Mouse (Mus musculus): ENCODE results near the gene Hyls1.
"Not testable (repeated sequence)": the region's sequence is repeated elsewhere in the genome, so short reads cannot be mapped to it uniquely, and the experiment has no call there.

Hyls1 gene

GRCm38 (mm10) chr9:35569571-35570534, at the start of gene Hyls1, which contains the start of gene Pate2:
Gene Hyls1 (minus strand): TSS chr9:35570398.
Gene Pate2 (plus strand): TSS chr9:35570284.
- DNase-seq = peak; percentile 93 to 95

GRCm38 (mm10) chr9:35616784-35617183, 46.6 kb upstream of the Hyls1 start:
- not testable (repeated sequence) for DNase-seq

GRCm38 (mm10) chr9:35614005-35614404, 43.8 kb upstream of the Hyls1 start:
- DNase-seq = no peak

DNA sequence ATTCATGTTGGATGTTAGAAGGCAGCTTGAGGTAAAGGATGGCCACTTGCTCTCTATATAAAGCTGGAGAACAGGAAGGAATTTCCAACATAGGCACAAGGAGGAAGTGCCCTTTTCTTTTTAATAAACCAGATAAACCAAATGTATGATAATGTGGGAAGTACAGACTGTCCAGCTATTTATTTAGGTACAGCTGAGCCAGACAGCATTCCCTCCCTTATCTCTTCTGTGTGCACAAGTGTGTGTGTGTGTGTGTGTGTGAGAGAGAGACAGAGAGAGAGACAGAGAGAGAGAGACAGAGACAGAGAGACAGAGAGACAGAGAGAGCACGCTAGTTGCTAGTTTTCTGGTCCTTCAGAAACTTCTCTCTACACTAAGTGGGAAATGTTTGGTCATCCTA, 41.6 kb upstream of the Hyls1 start, which contains the start of gene Pate4:
Gene Pate4, minus strand, starts transcription at position 101 of the 400 bp plus-strand sequence.
- no peak for DNase-seq

GRCm38 (mm10) chr9:35607647-35608405, 37.6 kb upstream of the Hyls1 start:
- DNase-seq = no peak

DNA sequence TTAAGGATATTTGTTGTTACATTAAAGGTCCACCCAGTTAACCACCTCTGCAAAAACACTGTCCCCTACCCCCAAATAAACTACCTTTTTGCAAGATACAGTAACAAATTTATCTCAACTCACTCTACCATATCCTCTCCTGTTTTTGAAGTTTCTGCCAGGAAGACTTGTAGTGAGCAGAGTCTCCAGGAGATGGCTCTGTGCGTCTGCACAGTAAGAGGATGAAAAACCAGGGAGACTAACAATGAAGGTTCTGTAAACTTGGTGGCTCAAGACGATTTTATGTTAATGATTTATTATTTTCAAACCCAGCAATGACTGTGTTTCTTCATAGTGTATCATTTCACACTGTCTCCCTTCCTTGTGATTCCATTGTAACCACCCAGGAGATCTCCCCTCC, 22.7 kb upstream of the Hyls1 start:
- DNase-seq = no peak

DNA sequence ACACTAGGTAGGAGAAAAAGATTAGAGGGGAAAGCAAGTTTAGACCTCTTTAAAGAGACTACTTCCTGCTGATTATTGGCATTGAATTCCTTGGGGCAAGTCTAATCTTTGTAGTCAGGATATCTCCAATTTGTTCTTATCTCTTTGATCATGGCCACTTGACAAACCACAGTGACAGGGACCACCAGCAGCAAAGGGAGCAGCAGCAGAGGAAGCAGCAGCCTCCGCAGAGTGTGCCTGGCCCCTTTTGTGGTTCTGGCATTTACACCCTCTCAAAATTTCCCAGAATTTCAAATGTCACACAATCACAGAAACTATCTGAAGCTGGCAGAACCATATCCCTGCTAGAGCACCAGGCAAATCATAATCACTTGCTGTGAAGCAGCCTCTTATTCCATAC, 17.5 kb upstream of the Hyls1 start:
- no peak for DNase-seq

DNA sequence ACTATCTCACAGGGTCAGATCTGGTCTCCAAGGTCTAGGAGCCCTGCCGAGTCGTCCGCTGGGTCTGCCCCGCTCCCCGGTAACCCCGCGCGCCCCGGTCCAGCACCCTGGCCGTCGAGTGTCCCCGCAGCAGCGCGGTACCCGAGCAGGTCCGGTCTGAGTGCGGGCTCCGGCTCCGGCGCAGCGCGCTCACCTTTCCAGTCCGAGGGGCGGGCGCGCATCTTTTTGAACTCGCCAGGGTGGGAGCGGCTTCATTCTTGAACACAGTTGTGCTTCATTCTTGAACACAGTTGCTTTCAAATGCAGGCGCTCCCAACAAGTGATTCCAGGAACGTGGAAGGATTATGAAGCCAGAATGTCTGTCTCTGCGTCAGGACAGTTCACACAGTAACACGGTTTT, 4.2 kb upstream of the Hyls1 start:
- DNase-seq = no peak

DNA sequence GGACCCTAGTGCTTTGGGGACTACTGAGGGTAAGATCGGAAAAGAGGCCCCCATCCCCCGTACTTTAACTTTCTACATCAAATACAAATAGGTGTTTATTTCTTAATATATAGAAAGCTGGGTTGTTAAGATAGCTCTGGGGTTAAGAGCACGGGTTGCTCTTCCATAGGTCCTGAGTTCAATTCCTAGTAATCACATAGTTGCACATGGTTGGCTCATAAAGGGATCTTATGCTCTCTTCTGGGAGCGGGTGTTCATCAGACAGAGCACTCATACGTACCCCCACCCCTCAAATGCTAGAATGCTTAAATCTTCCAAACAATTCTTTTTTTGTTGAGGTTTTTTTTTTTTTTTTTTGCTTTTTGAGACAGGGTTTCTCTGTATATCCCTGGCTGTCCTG, 465 bp upstream of the Hyls1 start:
- DNase-seq = no peak

DNA sequence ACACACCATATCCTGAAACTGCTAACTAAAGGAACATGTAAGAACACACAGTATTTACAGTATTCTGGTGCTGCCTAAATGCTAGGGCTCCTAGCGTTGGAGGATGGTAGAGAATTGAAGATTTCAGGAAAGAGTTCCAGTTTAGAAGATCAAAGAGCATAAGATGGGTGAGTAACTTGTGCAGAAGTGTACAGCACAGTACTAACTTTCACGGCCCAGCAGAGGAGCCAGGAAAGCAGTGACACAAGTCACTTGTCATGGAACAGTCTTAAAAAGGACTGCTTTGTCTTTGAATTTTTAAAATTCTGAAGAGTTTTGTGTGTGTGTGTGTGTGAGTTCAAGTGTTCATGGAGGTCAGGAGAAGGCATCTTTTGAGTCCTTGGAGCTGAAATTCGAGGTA, 2.2 kb downstream of the Hyls1 start:
- no peak for DNase-seq

DNA sequence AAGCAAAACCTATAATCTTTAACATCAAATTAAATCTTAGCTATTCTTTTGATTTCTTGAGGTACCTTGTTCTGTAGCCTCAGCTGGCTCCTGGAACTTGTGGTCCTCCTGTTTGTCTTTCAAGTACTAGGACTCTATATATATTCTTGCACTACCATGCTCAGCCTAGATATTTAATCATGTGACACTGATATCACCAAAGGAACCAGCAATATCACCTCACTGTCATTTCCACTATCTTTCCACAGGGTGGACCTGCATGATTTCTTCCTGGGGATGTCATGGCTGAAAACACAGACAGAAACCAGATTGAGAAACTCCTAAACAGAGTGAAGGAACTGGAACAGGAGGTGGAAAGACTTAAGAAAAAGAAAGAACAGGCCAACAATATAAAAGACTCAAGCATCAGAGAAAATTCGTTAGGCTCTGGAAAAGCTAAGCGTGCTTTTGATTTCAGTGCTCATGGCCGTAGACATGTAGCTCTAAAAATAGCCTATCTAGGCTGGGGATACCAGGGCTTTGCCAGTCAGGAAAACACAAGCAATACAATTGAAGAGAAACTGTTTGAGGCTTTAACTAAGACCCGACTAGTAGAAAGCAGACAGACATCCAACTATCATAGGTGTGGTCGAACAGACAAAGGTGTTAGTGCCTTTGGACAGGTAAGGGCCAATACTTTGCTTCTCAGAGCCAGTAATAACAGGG, 5.5 kb downstream of the Hyls1 start:
- DNase-seq = no peak

- no peak for DNase-seq
These were observed 8.6 kb downstream of the Hyls1 start for GRCm38 (mm10) chr9:35561583-35561982.

- no peak for DNase-seq
These were observed 9.1 kb downstream of the Hyls1 start for GRCm38 (mm10) chr9:35561076-35561475.

DNA sequence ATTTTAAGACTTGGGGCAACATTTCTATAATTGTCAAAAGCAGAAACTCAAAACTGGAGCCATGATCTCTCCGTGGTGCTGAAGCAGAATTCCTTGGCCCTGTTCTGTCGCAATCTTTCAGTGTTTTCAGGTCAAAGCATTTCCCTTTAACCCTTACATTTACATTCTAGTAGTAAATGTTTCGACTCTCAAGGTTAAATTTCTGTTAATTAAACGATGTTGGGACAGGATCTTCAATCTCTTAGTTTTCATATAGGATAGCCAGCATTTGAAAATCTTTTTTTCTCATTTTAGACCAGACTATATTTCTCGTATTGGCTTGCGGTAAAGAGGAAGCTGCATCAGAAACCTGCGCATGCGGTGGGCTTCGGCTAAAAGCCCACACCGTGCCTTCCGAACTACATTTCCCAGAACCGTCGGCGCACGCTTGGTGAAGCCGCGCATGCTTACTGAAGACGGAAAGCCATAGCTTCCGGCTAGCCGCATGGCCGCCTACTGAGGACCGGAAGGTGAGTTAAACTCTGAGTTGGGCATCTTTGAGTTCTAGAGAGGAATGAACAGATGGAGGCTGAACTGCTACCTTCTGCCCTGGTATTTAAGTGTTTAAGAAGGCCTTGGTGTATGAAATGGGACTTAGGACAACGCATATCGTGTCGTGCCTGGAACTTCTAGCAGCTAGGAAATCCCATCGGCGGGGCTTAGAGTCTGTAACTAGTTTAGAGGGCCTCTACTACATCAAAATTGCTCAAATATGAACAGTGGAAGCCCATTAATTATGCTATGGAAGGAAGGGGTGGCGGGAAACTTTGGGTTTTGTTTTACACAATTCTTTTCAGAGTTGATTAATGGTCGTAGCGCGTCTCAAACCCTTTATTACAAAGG, 10.9 kb downstream of the Hyls1 start:
- DNase-seq = peak; percentile 78 to 80

- peak; percentile 32 to 38 for DNase-seq
These were observed 11.8 kb downstream of the Hyls1 start, which contains the start of the genes Ddx25 and Pus3 for GRCm38 (mm10) chr9:35558257-35559008. Gene Ddx25 (minus strand): TSS chr9:35558528. Gene Pus3 (plus strand): TSS chr9:35558595.

GRCm38 (mm10) chr9:35556494-35557102, 13.6 kb downstream of the Hyls1 start:
- DNase-seq = no peak

DNA sequence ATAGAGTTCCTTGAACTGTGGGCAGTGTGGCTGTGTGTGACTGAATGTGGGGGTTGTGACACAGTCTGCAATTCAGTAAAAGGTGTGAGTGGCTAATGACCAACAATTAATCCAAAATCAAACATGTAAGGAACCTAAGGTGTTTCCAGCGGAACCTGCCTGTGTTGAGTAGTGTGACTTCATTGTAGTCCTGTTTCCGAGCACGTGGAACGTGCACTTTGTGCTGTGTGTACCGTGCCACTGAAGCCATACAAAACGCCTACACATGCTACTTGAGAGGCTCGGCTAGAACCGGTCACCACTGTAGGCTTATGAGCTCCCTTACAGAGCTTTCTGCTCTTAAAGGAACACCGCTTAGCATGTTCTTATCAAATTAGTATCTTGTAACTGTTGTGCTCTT, 21.7 kb downstream of the Hyls1 start:
- no peak for DNase-seq

DNA sequence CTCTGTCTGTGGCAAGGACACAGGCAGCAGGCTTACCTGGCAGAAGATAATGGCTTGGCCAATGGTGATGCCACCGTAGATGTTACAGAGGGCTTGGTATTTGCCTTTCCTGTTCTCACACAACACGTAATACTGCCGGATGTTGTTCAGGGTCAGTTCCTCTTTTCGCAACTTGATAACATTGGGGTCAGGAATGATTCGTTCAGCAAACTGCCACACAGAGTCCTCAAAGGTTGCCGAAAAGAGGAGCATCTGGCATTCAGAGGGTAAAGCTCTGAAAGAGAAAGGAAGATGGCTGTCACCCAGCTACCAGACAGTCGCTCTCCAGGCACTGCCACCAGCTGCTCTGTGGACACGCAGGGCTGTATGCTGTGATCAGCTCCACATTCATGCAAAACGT, 23.5 kb downstream of the Hyls1 start:
- DNase-seq = peak; percentile 77 to 81

DNA sequence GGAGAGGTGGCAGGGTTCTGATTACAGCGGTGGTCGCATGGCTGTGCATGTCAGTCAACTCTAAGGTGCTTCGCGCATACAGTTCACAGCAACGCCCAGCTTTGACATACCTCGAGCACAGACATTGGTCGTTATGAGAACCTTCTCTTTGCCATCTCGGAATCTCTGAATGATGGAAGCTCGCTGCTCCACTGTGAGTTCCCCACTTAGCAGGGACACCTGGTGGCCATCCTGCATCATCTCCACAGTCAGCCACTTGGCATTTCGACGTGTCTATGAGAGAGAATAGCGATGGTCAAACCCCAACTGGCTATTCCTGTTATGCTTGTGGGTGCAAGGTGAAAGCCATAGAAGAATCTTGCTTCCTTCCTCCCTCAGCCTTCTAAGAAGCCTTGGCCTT, 24.5 kb downstream of the Hyls1 start:
- DNase-seq = no peak

DNA sequence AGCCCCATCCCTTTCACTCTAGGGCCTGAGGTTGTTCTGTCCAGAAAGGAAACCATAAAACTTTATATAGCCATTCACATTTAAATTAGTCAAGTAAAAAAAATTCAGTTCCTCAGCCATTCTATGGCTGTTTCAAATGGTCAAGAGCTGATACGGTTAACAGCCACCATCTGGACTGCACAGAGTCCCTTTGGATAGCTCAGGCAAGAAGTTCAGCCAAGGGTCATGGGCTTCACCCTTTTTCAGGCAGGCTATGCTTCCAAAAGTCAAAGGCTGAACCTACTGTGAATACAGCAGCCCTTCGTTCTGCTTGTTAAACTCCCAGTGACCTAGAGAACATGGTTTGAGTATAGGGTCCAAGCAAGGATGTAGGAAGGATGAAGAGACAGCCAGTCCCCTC, 25.5 kb downstream of the Hyls1 start:
- DNase-seq = no peak
